Mouse (Mus musculus) neural tube, embryonic 10.5 days (tissue): Measurements from ENCODE around the gene Arhgap4.

ENCODE experiments used
- DNase-seq: peaks from one replicate; pipeline ENCODE4 v3.0.0-alpha.2; 2017; ENCODE audit warnings: low spot score; ENCODE audit errors: extremely low spot score

The Arhgap4 gene

GRCm38 (mm10) chrX:73854326-73855086, 67.2 kb downstream of the Arhgap4 start:
- no peak for DNase-seq
